ENCODE assay signal across 28 mouse cellular contexts in the genomic region with DNA sequence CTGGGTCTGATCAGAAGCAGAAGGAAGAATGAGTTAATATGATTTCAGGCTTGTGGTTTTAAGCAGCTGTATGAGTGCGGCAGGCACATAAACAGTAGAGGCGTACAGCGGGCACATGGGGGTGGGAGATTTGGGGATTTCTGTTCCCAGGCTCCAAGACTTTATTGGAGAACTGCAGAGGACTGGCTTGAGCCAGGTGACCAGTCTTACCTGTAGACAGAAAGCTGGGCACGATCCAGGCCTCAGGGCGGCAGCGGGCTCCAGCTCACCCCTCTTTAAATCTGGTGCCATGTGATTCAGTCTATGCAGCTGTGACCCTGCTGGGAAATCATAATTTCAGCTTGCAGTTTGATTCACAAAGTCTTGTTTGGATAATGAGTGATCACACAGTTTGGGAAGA.
A peak's percentile ranks its signal among the peaks of the same experiment; 100 is the strongest.
DNase-seq lines count a peak whose midpoint lies in the region; ATAC-seq and TF ChIP-seq lines count a peak whose summit lies in the region.
"Had no signal": no experiment of that assay in that cellular context is flagged by ENCODE, and none has a peak within 500 bp of the region (broad histone marks: within the 10 kb centered on the region; RNA-seq: fewer than 3 reads in every experiment).

No protein-coding gene starts in this region.

- TF ChIP-seq CTCF in layer of hippocampus, adult 2 months (conservative IDR thresholded peaks at IDR 0.05), result no peak

- 0 out of 2 replicates have a peak overlapping the region, but pooled peaks have one; percentile 17 for H3K27ac ChIP-seq in embryonic facial prominence, embryonic 12.5 days
- H3K27ac ChIP-seq in embryonic facial prominence, embryonic 10.5 days (replicated peaks), result no peak overlapping the region
- peak overlapping the region; percentile 55; the same call in 1 of the 2 replicates for H3K27ac ChIP-seq in layer of hippocampus, adult 2 months
- H3K27ac ChIP-seq in limb, embryonic 14.5 days (replicated peaks; ENCODE audit: low read depth, low read length), result peak overlapping the region; percentile 56
- H3K27ac ChIP-seq: forebrain, embryonic 13.5 days; heart, embryonic 15.5 days; hindbrain, embryonic 12.5 days; hindbrain, postnatal 0 days; intestine, embryonic 15.5 days; liver, embryonic 13.5 days; midbrain, embryonic 15.5 days; neural tube, embryonic 15.5 days had no signal

- 0 out of 2 replicates have a peak, but pooled peaks have one; percentile 10 for ATAC-seq in embryonic facial prominence, embryonic 12.5 days (ENCODE audit: insufficient number of reproducible peaks, insufficient read depth, low FRiP score, low TSS enrichment)
- no peak; the same call in 1 of the 2 replicates for ATAC-seq in limb, embryonic 14.5 days (ENCODE audit: low FRiP score, low read depth)
- ATAC-seq in megakaryocyte progenitor cell, adult 5-6 weeks (replicated peaks; ENCODE audit: poor library complexity), result no peak
- ATAC-seq: activated CD4-positive, CD25-positive, alpha-beta regulatory T cell, adult 4 months; forebrain, embryonic 13.5 days; hindbrain, postnatal 0 days; intestine, embryonic 15.5 days; lung, postnatal 0 days; midbrain, embryonic 15.5 days had no signal

- no peak overlapping the region for H3K9ac ChIP-seq in embryonic facial prominence, embryonic 12.5 days
- no peak overlapping the region for H3K9ac ChIP-seq in limb, embryonic 14.5 days (ENCODE audit: low read depth, low read length, severe bottlenecking)
- H3K9ac ChIP-seq: forebrain, embryonic 13.5 days; heart, embryonic 15.5 days; hindbrain, embryonic 12.5 days; intestine, embryonic 15.5 days; liver, embryonic 13.5 days; midbrain, embryonic 15.5 days; neural tube, embryonic 15.5 days had no signal

- H3K36me3 ChIP-seq in embryonic facial prominence, embryonic 12.5 days, result no peaks in the 10 kb centered on the region
- no peaks in the 10 kb centered on the region for H3K36me3 ChIP-seq in embryonic facial prominence, embryonic 10.5 days (replicated peaks)
- H3K36me3 ChIP-seq in limb, embryonic 14.5 days (ENCODE audit: control insufficient read depth, insufficient read depth, low read length), result no peaks in the 10 kb centered on the region
- H3K36me3 ChIP-seq: heart, embryonic 15.5 days; hindbrain, embryonic 12.5 days; intestine, embryonic 15.5 days; liver, embryonic 13.5 days; midbrain, embryonic 15.5 days; neural tube, embryonic 15.5 days had no signal

- intact Hi-C loops in left cerebral cortex, postnatal 4 days (cut with DNase I), result no loop called here

- H3K27me3 ChIP-seq in embryonic facial prominence, embryonic 12.5 days, result no peaks in the 10 kb centered on the region
- H3K27me3 ChIP-seq in embryonic facial prominence, embryonic 10.5 days (replicated peaks; ENCODE audit: low read depth, poor library complexity, severe bottlenecking), result no peaks in the 10 kb centered on the region
- no peaks in the 10 kb centered on the region for H3K27me3 ChIP-seq in limb, embryonic 14.5 days (ENCODE audit: control insufficient read depth, insufficient read depth, low read length)
- H3K27me3 ChIP-seq: CH12.LX; forebrain, embryonic 13.5 days; heart, embryonic 15.5 days; hindbrain, embryonic 12.5 days; intestine, embryonic 15.5 days; liver, embryonic 13.5 days; midbrain, embryonic 15.5 days; neural tube, embryonic 15.5 days had no signal

- no peaks in the 10 kb centered on the region for H3K9me3 ChIP-seq in embryonic facial prominence, embryonic 12.5 days
- no peaks in the 10 kb centered on the region for H3K9me3 ChIP-seq in embryonic facial prominence, embryonic 10.5 days
- H3K9me3 ChIP-seq in limb, embryonic 14.5 days (ENCODE audit: control insufficient read depth, low read length), result no peaks in the 10 kb centered on the region
- H3K9me3 ChIP-seq: forebrain, embryonic 13.5 days; heart, embryonic 15.5 days; hindbrain, embryonic 12.5 days; intestine, embryonic 15.5 days; liver, embryonic 13.5 days; midbrain, embryonic 15.5 days; neural tube, embryonic 15.5 days had no signal

- 75% methylated on average over 6 of the region's 6 CpGs for WGBS in embryonic facial prominence, embryonic 12.5 days
- 94% methylated on average over 6 of the region's 6 CpGs for WGBS in embryonic facial prominence, embryonic 10.5 days
- WGBS in limb, embryonic 14.5 days, result 48% methylated on average over 6 of the region's 6 CpGs

- H3K4me2 ChIP-seq in embryonic facial prominence, embryonic 12.5 days (replicated peaks), result no peak overlapping the region
- H3K4me2 ChIP-seq in limb, embryonic 14.5 days (replicated peaks; ENCODE audit: low read depth, low read length, severe bottlenecking), result no peak overlapping the region
- H3K4me2 ChIP-seq: forebrain, embryonic 13.5 days; heart, embryonic 15.5 days; hindbrain, embryonic 12.5 days; intestine, embryonic 15.5 days; liver, embryonic 13.5 days; midbrain, embryonic 15.5 days; neural tube, embryonic 15.5 days had no signal

- H3K4me1 ChIP-seq in embryonic facial prominence, embryonic 12.5 days, result peaks cover 14% of the 10 kb centered on the region; the same call in 1 of the 2 replicates
- peaks cover 20% of the 10 kb centered on the region for H3K4me1 ChIP-seq in embryonic facial prominence, embryonic 10.5 days
- H3K4me1 ChIP-seq in limb, embryonic 14.5 days (ENCODE audit: control insufficient read depth, insufficient read depth, low read length), result peaks cover 24% of the 10 kb centered on the region
- H3K4me1 ChIP-seq: liver, embryonic 13.5 days; midbrain, embryonic 15.5 days; neural tube, embryonic 15.5 days had no signal

- TF ChIP-seq POLR2A in limb, embryonic 14.5 days (IDR thresholded peaks at IDR 0.05; ENCODE audit: borderline replicate concordance, extremely low read depth, insufficient read depth, insufficient read length), result no peak

- DNase-seq in embryonic facial prominence, embryonic 10.5 days (ENCODE audit: low spot score), result no peak
- DNase-seq in layer of hippocampus, adult 2 months (ENCODE audit: low spot score in 2 of 2), result no peak
- DNase-seq in layer of hippocampus, adult 8-10 months (ENCODE audit: low spot score in 2 of 2), result no peak
- peak; percentile 46 to 79 for DNase-seq in kidney, postnatal 25 days
- no peak for DNase-seq in limb, embryonic 14.5 days (ENCODE audit: low spot score)
- DNase-seq in left cerebral cortex, postnatal 4 days, result no peak
- DNase-seq: adrenal gland, adult 2 months; cerebellum, adult 9-10 months; cerebellum, postnatal 36 days; gastrocnemius, postnatal 10 days; liver, embryonic 13.5 days; lung, adult 18-20 months; lung, postnatal 4 days; right cerebral cortex, adult 18-20 months; spleen, adult 18-20 months; thymus, postnatal 14 days had no signal

- no peak overlapping the region for H3K4me3 ChIP-seq in embryonic facial prominence, embryonic 12.5 days
- no peak overlapping the region for H3K4me3 ChIP-seq in embryonic facial prominence, embryonic 10.5 days
- no peak overlapping the region for H3K4me3 ChIP-seq in layer of hippocampus, adult 2 months
- no peak overlapping the region for H3K4me3 ChIP-seq in limb, embryonic 14.5 days (replicated peaks; ENCODE audit: low read length)
- H3K4me3 ChIP-seq: forebrain, embryonic 13.5 days; heart, embryonic 15.5 days; hindbrain, embryonic 12.5 days; intestine, embryonic 15.5 days; liver, embryonic 13.5 days; midbrain, embryonic 15.5 days; neural tube, embryonic 15.5 days had no signal

Comparison
In these comparisons a context has a peak if more than half of its experiments do, and no peak if none do; other contexts are left out.
1. DNase-seq: peak in kidney, postnatal 25 days (2 of 2); none in embryonic facial prominence, embryonic 10.5 days (single experiment), layer of hippocampus, adult 2 months (0 of 2), layer of hippocampus, adult 8-10 months (0 of 2), limb, embryonic 14.5 days (single experiment) and left cerebral cortex, postnatal 4 days (single experiment).